Mouse (Mus musculus) midbrain, embryonic 12.5 days (tissue): ENCODE measurements around the gene Unc13c. TPM values are rescaled to one million over a fixed set of nuclear protein-coding genes. Genes with fewer than 3 reads are reported as not detected.

ENCODE experiments used
- ATAC-seq: fragments of 200-750 bp; cut with Nextera tagmentation; 2 replicates; pipeline ENCODE4 v1.8.0; 2017; ENCODE audit warnings: low read depth, moderate TSS enrichment, moderate library complexity; ENCODE audit not compliant: low FRiP score
- H3K27ac ChIP-seq: fragments of 300-500 bp; sonication (generic); replicated peaks from 2 replicates; pipeline ENCODE4 v1.5.1; 2016; ENCODE audit warnings: mild to moderate bottlenecking
- H3K27me3 ChIP-seq: fragments of 300-500 bp; sonication (generic); 2 replicates; pipeline ENCODE4 v1.6.1; 2016; ENCODE audit warnings: mild to moderate bottlenecking
- H3K36me3 ChIP-seq: fragments of 300-500 bp; sonication (generic); 2 replicates; pipeline ENCODE4 v1.6.1; 2016
- H3K4me1 ChIP-seq: fragments of 300-500 bp; sonication (generic); 2 replicates; pipeline ENCODE4 v1.6.1; 2016
- H3K4me2 ChIP-seq: fragments of 300-500 bp; sonication (generic); replicated peaks from 2 replicates; pipeline ENCODE4 v1.6.1; 2016; ENCODE audit warnings: mild to moderate bottlenecking, moderate library complexity
- H3K4me3 ChIP-seq: fragments of 300-500 bp; sonication (generic); 2 replicates; pipeline ENCODE4 v1.5.1; 2016; ENCODE audit warnings: mild to moderate bottlenecking
- H3K9ac ChIP-seq: fragments of 300-500 bp; sonication (generic); replicated peaks from 2 replicates; pipeline ENCODE4 v1.6.1; 2016; ENCODE audit warnings: mild to moderate bottlenecking, moderate library complexity
- H3K9me3 ChIP-seq: fragments of 300-500 bp; sonication (generic); 2 replicates; pipeline ENCODE4 v1.6.1; 2016; ENCODE audit warnings: mild to moderate bottlenecking
- WGBS: fragments of 180-500 bp; shearing (Covaris S2); methylation state at CpG from one replicate; pipeline ENCODE4 v1.1.7; 2016; 5-methylcytosine and 5-hydroxymethylcytosine counted together
- polyA plus RNA-seq: library from polyadenylated mRNA; unstranded; fragments of >200 nt; fragmentation: Nextera tagmentation; extraction: Ambion mirVana; gene quantifications from 2 replicates; pipeline ENCODE4 v1.2.1, GENCODE M21; 2016

The Unc13c gene
- polyA plus RNA-seq = 0.43 and 0.74 TPM in 2 replicates

DNA sequence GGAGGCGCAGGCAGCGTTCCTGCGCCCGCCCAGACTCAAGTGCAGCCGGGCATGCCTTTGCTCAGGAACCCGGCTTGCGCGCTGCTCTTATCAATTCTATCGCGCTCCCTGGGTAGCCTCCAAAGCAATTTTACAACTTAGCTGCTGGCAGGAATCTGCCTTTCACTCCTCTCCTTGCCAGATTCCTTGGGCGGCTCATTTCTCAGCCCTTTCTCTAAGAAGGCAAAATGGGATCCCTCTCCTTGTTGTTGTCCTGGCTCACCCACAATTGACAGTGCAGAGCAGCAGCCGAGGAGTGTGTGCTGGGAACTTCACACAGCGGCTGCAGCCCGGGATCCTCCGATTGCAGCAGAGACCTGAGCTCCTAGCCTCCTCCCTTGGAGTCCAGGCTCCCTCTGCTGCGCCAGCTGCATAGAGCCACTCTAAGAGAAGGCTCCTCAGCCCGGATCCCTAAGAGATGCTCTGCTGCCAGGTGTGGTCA, at the start of gene Unc13c:
Gene Unc13c (minus strand): TSS at position 326 of the 481 bp plus-strand sequence.
- no peaks in the 10 kb centered on the region for H3K36me3 ChIP-seq
- H3K9ac ChIP-seq = 0 out of 2 replicates have a peak within 1 kb of the TSS, but pooled peaks have one; percentile 0
- no peaks in the 10 kb centered on the region for H3K9me3 ChIP-seq
- H3K4me1 ChIP-seq = peaks cover 17% of the 10 kb centered on the region
- WGBS = 1% methylated on average over 17 of the region's 17 CpGs
- no peak within 1 kb of the TSS for H3K27ac ChIP-seq
- ATAC-seq = peak; percentile 52; the same call in 1 of the 2 replicates
- peaks cover 29% of the 10 kb centered on the region for H3K27me3 ChIP-seq
- H3K4me2 ChIP-seq = peak within 1 kb of the TSS; percentile 51
- H3K4me3 ChIP-seq = peak within 1 kb of the TSS; percentile 24

DNA sequence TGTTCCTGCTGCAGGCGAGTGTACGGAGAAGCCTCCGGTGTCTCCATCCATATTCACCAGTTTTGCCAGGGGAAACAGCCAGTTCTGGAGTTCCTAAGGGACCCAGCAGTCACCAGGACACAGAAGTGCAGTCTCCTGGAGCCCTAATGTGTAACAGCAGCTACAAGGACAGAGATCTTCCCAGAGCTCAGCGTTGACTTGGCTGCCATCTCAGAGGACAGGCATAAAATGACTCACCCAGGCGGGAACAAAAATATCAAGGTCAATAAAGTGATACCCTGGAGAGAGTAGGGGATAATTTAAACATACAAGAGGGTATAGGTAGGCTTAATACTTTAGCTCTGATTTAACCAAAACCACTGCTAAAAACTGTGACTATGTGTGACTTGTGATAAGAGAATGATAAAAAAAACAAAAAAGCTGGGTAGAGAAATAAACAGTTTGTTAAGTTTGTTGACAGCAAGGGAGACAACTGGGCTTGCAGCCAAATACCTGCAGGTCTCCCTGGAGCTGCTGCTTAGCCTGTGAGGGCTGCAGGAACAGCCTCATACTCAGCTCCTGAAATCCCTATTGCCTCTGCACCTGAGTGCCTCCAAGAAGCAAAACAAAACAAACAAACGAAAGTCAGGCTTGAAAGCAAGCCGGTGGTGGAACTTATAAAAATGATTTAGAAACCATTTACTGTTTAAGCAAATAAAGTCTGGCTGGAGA, 39.4 kb upstream of the Unc13c start:
- no peaks in the 10 kb centered on the region for H3K27me3 ChIP-seq
- no peaks in the 10 kb centered on the region for H3K9me3 ChIP-seq
- no peaks in the 10 kb centered on the region for H3K4me1 ChIP-seq
- H3K36me3 ChIP-seq = no peaks in the 10 kb centered on the region
- 79% methylated on average over 7 of the region's 7 CpGs for WGBS
- no peak for ATAC-seq
- H3K4me3 ChIP-seq = no peak overlapping the region
- H3K4me2 ChIP-seq = no peak overlapping the region
- no peak overlapping the region for H3K9ac ChIP-seq
- no peak overlapping the region for H3K27ac ChIP-seq

DNA sequence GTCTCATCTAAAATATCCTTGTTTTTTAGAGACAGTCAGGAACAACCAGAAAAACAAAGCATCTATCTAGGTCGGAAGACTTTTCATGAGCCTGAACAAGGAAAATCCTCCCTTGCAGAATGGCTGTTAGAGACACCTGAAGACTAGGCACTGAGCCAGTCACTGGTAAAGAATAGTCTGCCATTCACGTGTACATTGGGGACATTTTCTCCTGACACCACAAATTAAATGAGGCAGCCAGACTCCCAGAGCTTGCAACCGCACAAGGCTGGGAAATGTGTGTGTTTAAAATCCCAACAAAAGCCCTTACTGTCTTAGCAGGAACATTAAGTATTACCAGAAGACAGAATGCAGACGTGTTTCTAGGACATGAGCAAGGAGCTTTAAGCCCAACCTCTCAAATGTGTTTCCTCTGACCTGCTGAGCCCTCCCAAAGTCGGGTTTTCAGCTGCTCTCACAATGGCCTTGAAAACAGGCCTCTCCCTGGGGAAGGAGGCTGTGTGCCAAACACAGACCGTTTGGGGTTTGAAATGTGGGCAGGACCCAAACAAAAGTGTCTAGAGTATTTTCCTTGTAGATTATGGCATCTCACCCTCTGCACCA, 33.7 kb upstream of the Unc13c start:
- Histone ChIP-seq H3K4me1 (peaks cover 8% of the 10 kb centered on the region; the same call in 1 of the 2 replicates), H3K27ac (no peak overlapping the region), H3K9me3 (no peaks in the 10 kb centered on the region), H3K4me2 (no peak overlapping the region), H3K4me3 (no peak overlapping the region), H3K9ac (no peak overlapping the region), H3K27me3 (no peaks in the 10 kb centered on the region), H3K36me3 (no peaks in the 10 kb centered on the region)
- ATAC-seq = no peak
- 36% methylated on average over 6 of the region's 6 CpGs for WGBS

DNA sequence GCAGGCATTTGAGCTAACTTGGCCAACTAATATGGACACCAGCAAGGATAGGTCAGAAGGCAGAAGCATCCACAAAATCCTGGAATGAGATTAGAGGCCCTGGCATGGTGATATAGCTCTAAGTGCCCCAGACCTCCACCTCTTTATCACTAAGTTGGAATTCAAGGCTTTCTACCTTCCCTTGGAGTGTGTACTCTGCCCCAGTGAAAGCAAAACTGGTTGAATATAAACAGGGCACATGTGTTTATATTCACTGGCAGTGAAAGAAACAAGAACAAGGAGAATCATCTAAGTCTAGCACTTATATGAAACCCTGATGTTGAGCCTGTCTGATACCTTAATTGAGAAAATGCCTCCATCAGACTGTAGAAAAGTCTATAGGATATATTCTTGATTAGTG, 19.3 kb upstream of the Unc13c start:
- no peak overlapping the region for H3K9ac ChIP-seq
- H3K9me3 ChIP-seq = 0 out of 2 replicates have a peak, but pooled peaks cover 5% of the 10 kb centered on the region
- no peaks in the 10 kb centered on the region for H3K36me3 ChIP-seq
- no peak for ATAC-seq
- no peak overlapping the region for H3K4me2 ChIP-seq
- H3K4me3 ChIP-seq = no peak overlapping the region
- no peaks in the 10 kb centered on the region for H3K4me1 ChIP-seq
- no peak overlapping the region for H3K27ac ChIP-seq
- H3K27me3 ChIP-seq = no peaks in the 10 kb centered on the region

DNA sequence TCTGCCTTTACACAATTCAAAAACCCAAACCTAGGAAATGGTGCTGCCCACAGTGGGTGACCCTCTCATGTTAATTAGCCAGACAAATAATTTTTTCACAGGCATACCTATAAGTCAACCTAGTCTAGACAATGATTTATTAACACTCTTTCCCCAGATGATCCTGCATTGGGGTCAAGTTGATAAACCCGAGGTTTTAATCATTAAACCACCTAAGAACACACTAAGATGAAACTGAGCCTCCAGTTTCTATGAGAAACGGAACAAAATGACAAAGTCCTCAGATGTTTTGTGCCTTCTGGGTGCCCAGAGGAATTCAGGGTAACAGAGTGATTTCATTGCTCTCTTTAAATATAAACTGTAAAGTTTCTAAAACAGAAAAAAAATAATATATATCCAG, 18.5 kb upstream of the Unc13c start:
- 80% methylated on average over 2 of the region's 2 CpGs for WGBS
- H3K9me3 ChIP-seq = 0 out of 2 replicates have a peak, but pooled peaks cover 5% of the 10 kb centered on the region

DNA sequence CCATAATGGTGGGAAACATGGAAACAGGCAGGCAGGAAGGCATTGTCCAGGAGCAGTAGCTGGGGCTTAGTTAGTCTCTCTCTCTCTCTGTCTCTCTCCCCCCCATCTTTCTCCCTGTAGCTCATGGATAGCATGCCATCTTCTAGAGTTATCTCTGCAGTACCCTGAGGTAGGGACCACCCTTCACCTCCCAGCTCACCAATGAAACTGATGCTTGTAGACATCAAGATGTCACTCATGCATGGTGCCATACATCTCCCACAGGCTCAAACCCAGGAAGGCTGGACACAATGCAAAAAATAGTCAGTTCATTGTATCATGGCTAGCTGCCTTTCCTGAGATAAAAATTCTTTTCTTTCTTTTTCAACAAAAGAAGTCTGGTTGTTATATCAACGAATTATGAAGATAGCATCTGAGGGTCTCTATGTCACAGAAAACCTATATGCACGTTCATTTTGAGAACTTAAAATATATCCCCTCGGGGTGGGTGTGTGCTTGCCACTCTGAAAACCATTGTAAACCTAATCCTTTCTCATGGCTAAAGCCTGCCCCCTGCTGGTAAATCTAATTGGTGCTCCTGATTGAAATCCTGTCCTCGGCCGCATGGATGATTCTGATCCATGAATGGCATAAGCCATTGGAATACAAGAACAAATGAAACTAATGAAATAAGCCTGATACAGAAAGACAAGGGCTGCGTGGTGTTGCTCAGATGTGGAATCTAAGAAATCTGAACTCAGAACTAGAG, 14.0 kb upstream of the Unc13c start:
- Histone ChIP-seq H3K4me1 (no peaks in the 10 kb centered on the region), H3K9me3 (no peaks in the 10 kb centered on the region), H3K4me2 (no peak overlapping the region), H3K4me3 (no peak overlapping the region), H3K9ac (no peak overlapping the region), H3K27ac (no peak overlapping the region), H3K36me3 (no peaks in the 10 kb centered on the region), H3K27me3 (no peaks in the 10 kb centered on the region)
- ATAC-seq = peak; percentile 69; the same call in 1 of the 2 replicates
- WGBS = 11% methylated on average over 6 of the region's 6 CpGs

More for the DNA sequence above, 18.5 kb upstream of the Unc13c start:
- no peak overlapping the region for H3K4me2 ChIP-seq
- no peak overlapping the region for H3K4me3 ChIP-seq
- H3K27ac ChIP-seq = no peak overlapping the region
- H3K27me3 ChIP-seq = no peaks in the 10 kb centered on the region
- no peak overlapping the region for H3K9ac ChIP-seq
- no peak for ATAC-seq
- no peaks in the 10 kb centered on the region for H3K4me1 ChIP-seq
- H3K36me3 ChIP-seq = no peaks in the 10 kb centered on the region

DNA sequence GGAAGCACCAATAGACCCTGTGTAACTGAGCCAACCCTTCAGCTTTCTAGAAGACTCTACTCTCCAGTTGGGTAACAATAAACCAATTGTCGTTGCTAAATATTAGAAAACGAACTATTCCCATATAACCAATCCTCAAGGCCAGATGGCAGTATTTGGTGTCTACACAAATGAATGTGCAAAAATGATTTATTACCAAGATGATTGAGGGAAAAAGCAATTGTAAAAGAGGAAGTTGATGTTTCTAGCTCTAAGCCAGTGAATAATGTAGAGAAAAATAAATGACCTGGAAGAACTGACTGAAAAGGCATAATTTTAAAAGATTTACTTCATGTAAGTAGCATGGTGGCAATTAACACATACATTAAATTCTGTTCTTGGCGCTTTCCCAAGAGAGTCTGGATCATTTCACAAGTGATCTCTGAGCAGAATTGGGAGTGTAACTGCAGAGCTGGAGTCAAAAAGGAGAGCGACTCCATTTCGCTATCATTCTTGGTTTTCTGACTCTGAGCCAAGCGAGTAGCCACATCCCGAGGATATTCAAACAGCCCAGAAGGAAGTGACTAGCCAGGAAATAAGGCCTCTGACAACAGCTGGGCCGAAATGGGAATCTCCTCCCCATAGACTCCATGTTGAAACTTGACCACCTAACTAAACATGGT, 3.7 kb upstream of the Unc13c start:
- peaks cover 29% of the 10 kb centered on the region for H3K27me3 ChIP-seq
- H3K4me2 ChIP-seq = no peak overlapping the region
- WGBS = 88% methylated on average over 8 of the region's 8 CpGs
- H3K9me3 ChIP-seq = no peaks in the 10 kb centered on the region
- H3K27ac ChIP-seq = no peak overlapping the region
- H3K36me3 ChIP-seq = no peaks in the 10 kb centered on the region
- no peak overlapping the region for H3K9ac ChIP-seq
- H3K4me3 ChIP-seq = no peak overlapping the region
- no peak for ATAC-seq
- peaks cover 17% of the 10 kb centered on the region for H3K4me1 ChIP-seq

DNA sequence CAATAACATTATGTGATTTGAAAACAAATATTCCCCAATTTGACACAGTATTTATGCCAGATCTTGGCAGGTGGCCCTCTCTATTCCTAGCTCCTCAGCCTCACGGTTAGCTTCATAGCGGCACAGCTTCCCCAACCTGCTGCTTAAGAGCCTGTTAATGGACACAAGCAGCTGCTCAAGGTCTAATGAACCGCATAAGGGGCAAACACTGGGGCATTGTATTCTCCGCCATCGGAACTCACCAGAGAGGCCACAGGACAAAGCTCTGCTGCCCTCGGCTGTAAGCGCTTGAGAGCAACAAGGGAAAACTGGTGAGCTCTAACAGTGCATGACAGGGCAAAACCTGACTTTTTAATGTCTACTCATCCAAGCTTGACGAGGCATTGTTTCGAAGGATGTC, 2.0 kb upstream of the Unc13c start:
- Histone ChIP-seq H3K9ac (no peak overlapping the region), H3K4me2 (no peak overlapping the region)

DNA sequence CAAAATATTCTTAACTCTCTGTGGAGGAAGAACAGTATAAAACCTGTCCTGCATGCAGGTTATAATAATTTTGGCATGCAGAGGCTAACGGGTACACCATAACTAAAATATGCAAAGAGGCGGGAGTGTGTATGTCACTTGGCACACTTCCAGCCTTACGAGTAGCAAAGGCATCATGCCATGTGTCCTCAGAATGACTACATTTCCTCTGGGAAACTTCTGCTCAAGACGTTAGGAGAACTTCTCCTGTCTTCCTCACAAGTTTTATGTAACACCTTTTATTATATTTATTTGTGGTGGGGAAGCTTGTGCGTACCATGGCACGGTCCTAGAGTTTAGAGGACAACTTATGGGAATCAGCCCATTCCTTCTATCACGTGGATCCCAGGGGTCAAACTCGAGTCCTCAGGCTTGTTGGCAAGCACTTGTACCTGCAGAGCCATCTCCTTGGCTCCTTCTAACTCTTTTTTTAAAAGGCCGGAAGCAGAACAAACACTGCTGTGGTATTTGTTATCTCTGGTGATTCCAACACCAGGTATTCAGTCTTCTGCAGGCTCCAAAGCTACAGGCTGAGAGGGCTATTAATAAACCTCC, 3.3 kb downstream of the Unc13c start:
- Histone ChIP-seq H3K9ac (no peak overlapping the region), H3K27ac (no peak overlapping the region), H3K27me3 (peaks cover 20% of the 10 kb centered on the region), H3K4me1 (peaks cover 11% of the 10 kb centered on the region), H3K4me2 (no peak overlapping the region), H3K9me3 (no peaks in the 10 kb centered on the region), H3K36me3 (no peaks in the 10 kb centered on the region), H3K4me3 (no peak overlapping the region)
- WGBS = 77% methylated on average over 9 of the region's 9 CpGs
- ATAC-seq = no peak

More for the DNA sequence above, 2.0 kb upstream of the Unc13c start:
- no peaks in the 10 kb centered on the region for H3K9me3 ChIP-seq
- H3K36me3 ChIP-seq = no peaks in the 10 kb centered on the region
- H3K27ac ChIP-seq = no peak overlapping the region
- ATAC-seq = peak; percentile 63; the same call in 1 of the 2 replicates
- H3K4me1 ChIP-seq = peaks cover 17% of the 10 kb centered on the region
- WGBS = 15% methylated on average over 9 of the region's 9 CpGs
- no peak overlapping the region for H3K4me3 ChIP-seq
- H3K27me3 ChIP-seq = peaks cover 29% of the 10 kb centered on the region

DNA sequence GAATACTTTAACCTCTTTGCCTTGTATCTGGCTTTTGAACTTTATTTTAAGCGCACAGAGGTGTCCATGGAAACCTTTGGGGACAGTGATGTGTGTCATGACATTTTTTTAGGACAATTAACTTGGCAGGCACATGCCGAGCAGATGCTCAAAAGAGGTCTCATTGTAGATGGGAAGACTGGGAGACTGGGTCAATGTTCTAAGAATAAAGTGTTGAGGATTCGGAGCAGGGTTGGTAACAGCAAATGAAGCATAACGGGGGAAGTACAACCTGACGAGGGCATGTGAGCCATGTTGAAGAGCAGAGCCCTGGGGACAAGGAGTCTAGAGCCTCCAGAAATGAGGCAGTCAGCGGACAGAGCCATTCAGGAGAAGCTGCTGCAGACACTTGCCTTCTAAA, 6.3 kb downstream of the Unc13c start:
- no peaks in the 10 kb centered on the region; the same call in 1 of the 2 replicates for H3K27me3 ChIP-seq
- no peaks in the 10 kb centered on the region for H3K36me3 ChIP-seq
- H3K4me1 ChIP-seq = no peaks in the 10 kb centered on the region
- 84% methylated on average over 6 of the region's 6 CpGs for WGBS
- no peak overlapping the region for H3K9ac ChIP-seq
- H3K4me2 ChIP-seq = no peak overlapping the region
- H3K27ac ChIP-seq = no peak overlapping the region
- H3K9me3 ChIP-seq = no peaks in the 10 kb centered on the region
- ATAC-seq = no peak
- H3K4me3 ChIP-seq = no peak overlapping the region

DNA sequence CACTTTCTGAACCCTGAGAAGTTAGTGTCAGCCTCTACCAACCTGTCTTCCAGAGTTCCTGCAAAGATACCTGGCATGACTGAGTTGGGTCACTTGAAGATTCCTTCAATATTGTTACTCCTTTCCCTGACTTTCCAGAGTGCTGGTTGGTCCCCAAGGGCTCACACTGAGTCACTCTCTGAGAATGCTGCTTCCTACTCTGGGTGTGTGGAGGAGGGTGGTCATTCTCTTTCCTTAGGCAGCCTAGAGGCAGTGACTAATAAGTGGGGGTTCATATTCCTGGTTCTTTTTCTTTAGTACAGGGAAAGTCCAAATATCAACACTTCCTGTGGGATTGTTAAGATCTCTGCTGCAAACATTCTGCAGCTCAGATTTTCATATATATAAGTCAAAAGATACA, 16.4 kb downstream of the Unc13c start:
- H3K4me3 ChIP-seq = no peak overlapping the region
- no peaks in the 10 kb centered on the region for H3K9me3 ChIP-seq
- no peaks in the 10 kb centered on the region for H3K36me3 ChIP-seq
- H3K27ac ChIP-seq = no peak overlapping the region
- H3K4me2 ChIP-seq = no peak overlapping the region
- no peaks in the 10 kb centered on the region for H3K27me3 ChIP-seq
- H3K4me1 ChIP-seq = no peaks in the 10 kb centered on the region
- H3K9ac ChIP-seq = no peak overlapping the region
- ATAC-seq = no peak
